Mouse (Mus musculus): ENCODE results near the gene Btg3. TPM values are rescaled to one million over a fixed set of nuclear protein-coding genes. Genes with fewer than 3 reads are reported as not detected.

Btg3 gene
- total and polyA plus RNA-seq, 3 experiments = 21.6 to 72.2 (median 43.9) TPM

DNA sequence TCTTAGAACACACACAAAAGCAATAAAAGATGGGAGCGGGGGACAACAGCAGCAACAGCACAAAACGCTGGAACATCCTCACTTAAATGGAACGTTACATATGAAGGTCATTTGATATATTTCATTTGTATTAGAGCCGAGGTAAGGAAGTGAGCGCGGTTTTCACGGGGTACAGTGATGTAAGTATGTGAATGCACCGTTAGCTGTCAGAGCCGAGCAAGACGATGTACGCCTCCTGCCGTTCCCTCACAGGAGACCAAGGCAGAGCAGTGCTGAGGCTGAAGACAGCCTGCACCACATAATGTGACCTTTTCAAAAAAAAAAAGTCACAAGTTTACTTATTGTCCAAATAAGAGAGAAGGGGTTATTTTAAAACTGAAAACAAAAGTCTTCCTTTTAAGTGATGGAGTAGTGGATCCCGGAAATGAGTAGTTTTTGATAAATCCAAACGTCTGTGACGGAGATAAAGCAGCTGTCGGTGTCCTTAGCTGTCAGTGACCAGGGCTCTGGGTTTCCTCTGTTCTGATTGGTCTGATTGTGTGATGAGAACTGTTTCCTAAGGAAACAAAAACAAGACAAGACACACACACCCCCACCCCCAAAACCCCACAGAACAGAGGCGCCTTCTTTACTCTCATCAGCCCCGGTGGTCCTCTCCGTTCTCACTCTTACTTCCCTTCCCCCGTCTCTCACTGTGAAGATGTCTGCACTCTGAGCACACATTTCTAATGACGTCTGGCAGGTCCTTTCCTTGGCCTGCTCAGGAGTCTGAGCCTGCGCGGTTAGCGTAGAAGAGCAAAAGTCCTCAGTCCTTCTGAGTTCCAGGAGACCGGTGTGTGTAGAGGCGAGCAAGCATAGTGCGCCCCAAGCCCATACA lies 50.8 kb downstream of the Btg3 start:
- no peak overlapping the region for H3K9ac ChIP-seq (ENCODE audit: insufficient read depth, low read depth)
- no peak overlapping the region for H3K4me3 ChIP-seq (replicated peaks in 1 of 3; ENCODE audit: low read depth in 2 of 3, low read length in 2 of 3, poor library complexity in 1 of 3)
- no peaks in the 10 kb centered on the region for H3K36me3 ChIP-seq (replicated peaks in 1 of 2; ENCODE audit: control insufficient read depth in 1 of 2, insufficient read depth in 1 of 2, low read length in 1 of 2)
- no peak overlapping the region for H3K27ac ChIP-seq (ENCODE audit: insufficient read depth, low read depth)
- no peaks in the 10 kb centered on the region for H3K9me3 ChIP-seq (replicated peaks; ENCODE audit: low read length)
- no peaks in the 10 kb centered on the region for H3K79me2 ChIP-seq (replicated peaks; ENCODE audit: control insufficient read depth, extremely low read depth, insufficient read depth, poor library complexity, severe bottlenecking)
- no peak overlapping the region for H3K4me2 ChIP-seq (ENCODE audit: insufficient read depth, low read depth, poor library complexity, severe bottlenecking)
- in situ Hi-C loops (cut with MboI; ENCODE audit: low pct_ligation_motif_present, low pct_unique_long_range_greater_than_20kb, low sequenced_read_pairs) = no loop called here
- DNase-seq (ENCODE audit: extremely low read depth) = no peak
- TF ChIP-seq MAZ (IDR thresholded peaks at IDR 0.05; ENCODE audit: low read depth, low read length) = no peak
- no peak for TF ChIP-seq MAX (IDR thresholded peaks at IDR 0.05; ENCODE audit: low read length)
- no peak for TF ChIP-seq CHD2 (IDR thresholded peaks at IDR 0.05; ENCODE audit: low read length)
- no peak for TF ChIP-seq SMC3 (IDR thresholded peaks at IDR 0.05; ENCODE audit: low read depth, low read length)
- no peak for TF ChIP-seq JUND (conservative IDR thresholded peaks at IDR 0.05; ENCODE audit: low read depth, low read length)
- TF ChIP-seq ZMIZ1 (IDR thresholded peaks at IDR 0.05; ENCODE audit: low read depth, low read length) = no peak
- TF ChIP-seq ETS1 (conservative IDR thresholded peaks at IDR 0.05; ENCODE audit: low read depth, low read length) = no peak
- dilution Hi-C loops (cut with MboI; ENCODE audit: extremely low pct_ligation_motif_present, extremely low pct_unique_long_range_greater_than_20kb, low sequenced_read_pairs) = no loop called here
- H3K4me1 ChIP-seq (ENCODE audit: control insufficient read depth in 1 of 2, insufficient read depth in 2 of 2) = peaks cover 0 to 13% of the 10 kb centered on the region in 2 experiments; a peak in 2 of 4 replicates
- H3K27me3 ChIP-seq (replicated peaks) = no peaks in the 10 kb centered on the region

DNA sequence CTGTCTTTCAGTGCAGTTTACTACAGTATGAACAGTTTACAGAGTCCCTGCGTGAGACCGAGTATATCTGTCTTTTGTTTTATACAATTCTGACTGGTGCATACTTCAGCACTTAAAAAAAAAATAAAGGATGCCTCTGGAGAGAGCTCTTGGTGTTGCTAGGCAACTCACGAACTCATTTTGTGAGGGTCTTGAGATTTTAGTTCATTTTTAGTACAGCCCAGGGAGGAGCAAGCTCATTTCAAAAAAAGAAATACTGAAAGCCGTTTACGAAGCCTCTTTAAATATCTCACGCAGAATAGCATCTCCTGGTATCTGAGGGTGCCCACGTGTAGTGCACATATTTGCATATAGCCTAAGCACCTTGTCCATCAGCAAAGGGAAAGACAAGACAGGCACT lies 54.9 kb downstream of the Btg3 start:
- Histone ChIP-seq H3K4me3 (replicated peaks in 1 of 3; ENCODE audit: low read depth in 2 of 3, low read length in 2 of 3, poor library complexity in 1 of 3) (no peak overlapping the region), H3K9me3 (replicated peaks; ENCODE audit: low read length) (no peaks in the 10 kb centered on the region), H3K4me2 (ENCODE audit: insufficient read depth, low read depth, poor library complexity, severe bottlenecking) (peak overlapping the region; percentile 62; the same call in 1 of the 2 replicates), H3K79me2 (replicated peaks; ENCODE audit: control insufficient read depth, extremely low read depth, insufficient read depth, poor library complexity, severe bottlenecking) (no peaks in the 10 kb centered on the region), H3K9ac (ENCODE audit: insufficient read depth, low read depth) (no peak overlapping the region), H3K27ac (ENCODE audit: insufficient read depth, low read depth) (no peak overlapping the region), H3K27me3 (replicated peaks) (no peaks in the 10 kb centered on the region), H3K4me1 (ENCODE audit: control insufficient read depth in 1 of 2, insufficient read depth in 2 of 2) (peaks cover 0 to 13% of the 10 kb centered on the region in 2 experiments; a peak in 2 of 4 replicates), H3K36me3 (replicated peaks in 1 of 2; ENCODE audit: control insufficient read depth in 1 of 2, insufficient read depth in 1 of 2, low read length in 1 of 2) (no peaks in the 10 kb centered on the region)
- dilution Hi-C loops (cut with MboI; ENCODE audit: extremely low pct_ligation_motif_present, extremely low pct_unique_long_range_greater_than_20kb, low sequenced_read_pairs) (no loop called here), in situ Hi-C loops (cut with MboI; ENCODE audit: low pct_ligation_motif_present, low pct_unique_long_range_greater_than_20kb, low sequenced_read_pairs) (no loop called here)
- TF ChIP-seq RAD21 (IDR thresholded peaks at IDR 0.05; ENCODE audit: low read depth, low read length) (no peak), NRF1 (IDR thresholded peaks at IDR 0.05; ENCODE audit: low read depth, low read length) (no peak), ZMIZ1 (IDR thresholded peaks at IDR 0.05; ENCODE audit: low read depth, low read length) (no peak), IRF4 (IDR thresholded peaks at IDR 0.05; ENCODE audit: low read depth, low read length) (no peak), ELF1 (IDR thresholded peaks at IDR 0.05; ENCODE audit: low read depth, low read length) (no peak), CHD1 (IDR thresholded peaks at IDR 0.05; ENCODE audit: low read depth, low read length) (no peak), ZC3H11A (IDR thresholded peaks at IDR 0.05; ENCODE audit: low read depth, low read length) (no peak), ETS1 (conservative IDR thresholded peaks at IDR 0.05; ENCODE audit: low read depth, low read length) (no peak), POLR2A (IDR thresholded peaks at IDR 0.05; ENCODE audit: low read depth, low read length) (no peak), SIN3A (IDR thresholded peaks at IDR 0.05; ENCODE audit: low read length) (no peak), USF1 (IDR thresholded peaks at IDR 0.05; ENCODE audit: low read depth, low read length) (no peak), CHD2 (IDR thresholded peaks at IDR 0.05; ENCODE audit: low read length) (no peak), UBTF (IDR thresholded peaks at IDR 0.05; ENCODE audit: low read depth, low read length) (no peak), MXI1 (IDR thresholded peaks at IDR 0.05; ENCODE audit: low read depth, low read length) (peak; percentile 54; the same call in 1 of the 2 replicates), JUN (IDR thresholded peaks at IDR 0.05; ENCODE audit: insufficient read depth, low read depth, low read length) (no peak), MYC (IDR thresholded peaks at IDR 0.05; ENCODE audit: low read depth, low read length) (no peak), MAX (IDR thresholded peaks at IDR 0.05; ENCODE audit: low read length) (peak; percentile 48; the same call in 1 of the 2 replicates), USF2 (conservative IDR thresholded peaks at IDR 0.05; ENCODE audit: low read depth, low read length) (no peak), BHLHE40 (IDR thresholded peaks at IDR 0.05; ENCODE audit: low read depth, low read length) (peak; percentile 33; the same call in 1 of the 2 replicates), TBP (conservative IDR thresholded peaks at IDR 0.05; ENCODE audit: low read depth, low read length) (no peak), JUND (conservative IDR thresholded peaks at IDR 0.05; ENCODE audit: low read depth, low read length) (no peak), E2F4 (IDR thresholded peaks at IDR 0.05; ENCODE audit: insufficient replicate concordance, low read depth, low read length) (no peak), KAT2A (IDR thresholded peaks at IDR 0.05; ENCODE audit: insufficient replicate concordance, low read length) (no peak), MAFK (IDR thresholded peaks at IDR 0.05; ENCODE audit: insufficient replicate concordance, low read length) (no peak)
- DNase-seq (ENCODE audit: extremely low read depth) = peak; percentile 27
